Mouse (Mus musculus): ENCODE data around the gene Ctc1.
A peak's percentile ranks its signal among the peaks of the same experiment; 100 is the strongest.

Ctc1 gene

DNA sequence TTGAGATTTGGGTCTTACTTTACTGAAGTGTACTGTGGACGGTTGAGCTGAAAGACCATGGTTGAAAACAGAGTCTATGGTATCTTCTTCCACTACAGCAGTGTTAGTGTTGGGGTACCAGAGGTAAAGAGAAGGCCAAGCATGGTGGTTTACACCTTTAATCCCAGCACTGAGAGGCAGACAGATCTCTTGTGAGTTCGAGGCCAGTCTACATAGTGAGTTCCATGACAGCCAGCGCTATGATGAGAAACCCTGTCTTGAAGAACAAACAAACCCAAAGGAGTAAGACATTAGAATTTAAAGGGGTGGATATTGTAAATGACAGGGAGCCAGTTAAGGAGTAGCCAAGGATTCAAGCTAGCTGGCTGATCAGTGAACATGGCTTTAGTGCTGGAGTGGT lies 1.0 kb downstream of the Ctc1 start:
- peaks cover 31% of the 10 kb centered on the region for H3K36me3 ChIP-seq (ENCODE audit: insufficient read depth, low read length)
- peak overlapping the region; percentile 89 for H3K4me3 ChIP-seq (replicated peaks; ENCODE audit: low read length)
- H3K9me3 ChIP-seq (ENCODE audit: low read length): no peaks in the 10 kb centered on the region
- no peak for TF ChIP-seq POU5F1 (IDR thresholded peaks at IDR 0.05; ENCODE audit: borderline replicate concordance, low read length)
- no peak for TF ChIP-seq CTCF (conservative IDR thresholded peaks at IDR 0.05; ENCODE audit: low read length)
- TF ChIP-seq NANOG (IDR thresholded peaks at IDR 0.05; ENCODE audit: borderline replicate concordance, low read length): no peak
- no peaks in the 10 kb centered on the region for H3K27me3 ChIP-seq (ENCODE audit: insufficient read depth, low read length)
- H3K4me1 ChIP-seq (replicated peaks; ENCODE audit: low read depth, low read length): peaks cover 59% of the 10 kb centered on the region

DNA sequence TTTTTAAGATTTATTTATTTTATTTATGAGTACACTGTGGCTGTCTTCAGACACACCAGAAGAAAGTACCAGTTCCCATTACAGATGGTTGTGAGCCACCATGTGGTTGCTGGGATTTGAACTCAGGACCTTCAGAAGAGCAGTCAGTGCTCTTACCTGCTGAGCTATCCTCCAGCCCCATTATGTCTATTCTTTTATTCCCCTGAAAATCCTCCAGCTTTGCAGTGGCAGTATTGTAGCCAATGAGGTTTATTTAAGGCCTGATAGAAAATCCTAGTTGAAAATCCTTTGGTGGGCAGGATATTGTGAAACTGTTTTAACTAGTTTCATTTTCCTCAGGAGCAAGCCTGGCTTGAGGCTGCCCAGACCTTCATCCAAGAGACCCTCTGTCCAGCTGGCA lies 5.0 kb downstream of the Ctc1 start:
- peaks cover 70% of the 10 kb centered on the region for H3K36me3 ChIP-seq (ENCODE audit: insufficient read depth, low read length)
- H3K9me3 ChIP-seq (ENCODE audit: low read length): no peaks in the 10 kb centered on the region
- TF ChIP-seq CTCF (conservative IDR thresholded peaks at IDR 0.05; ENCODE audit: low read length) (no peak), POU5F1 (IDR thresholded peaks at IDR 0.05; ENCODE audit: borderline replicate concordance, low read length) (no peak), NANOG (IDR thresholded peaks at IDR 0.05; ENCODE audit: borderline replicate concordance, low read length) (no peak)
- no peaks in the 10 kb centered on the region for H3K27me3 ChIP-seq (ENCODE audit: insufficient read depth, low read length)
- no peak overlapping the region for H3K4me3 ChIP-seq (replicated peaks; ENCODE audit: low read length)
- H3K4me1 ChIP-seq (replicated peaks; ENCODE audit: low read depth, low read length): peaks cover 66% of the 10 kb centered on the region

DNA sequence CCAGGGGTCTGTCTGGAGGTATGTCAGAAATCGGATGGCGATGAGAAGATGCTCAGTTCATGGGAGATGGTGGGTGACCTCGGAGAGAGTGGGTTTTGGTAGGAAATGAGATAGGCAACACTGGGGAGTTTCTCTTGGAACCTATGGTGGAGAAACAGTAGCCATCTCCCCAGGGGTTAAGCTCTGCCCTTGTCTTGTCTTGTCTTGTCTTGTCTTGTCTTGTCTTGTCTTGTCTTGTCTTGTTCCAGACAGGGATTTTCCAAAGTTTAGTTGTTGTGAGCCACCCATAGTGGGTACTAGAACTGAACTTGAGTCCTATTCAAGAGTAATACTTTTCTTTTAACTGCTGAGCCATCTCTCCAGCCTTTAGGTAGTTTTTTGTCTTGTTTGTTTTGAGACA lies 10.9 kb downstream of the Ctc1 start:
- no peaks in the 10 kb centered on the region for H3K9me3 ChIP-seq (ENCODE audit: low read length)
- no peak for TF ChIP-seq NANOG (IDR thresholded peaks at IDR 0.05; ENCODE audit: borderline replicate concordance, low read length)
- TF ChIP-seq CTCF (conservative IDR thresholded peaks at IDR 0.05; ENCODE audit: low read length): no peak
- H3K27me3 ChIP-seq (ENCODE audit: insufficient read depth, low read length): no peaks in the 10 kb centered on the region
- peaks cover 62% of the 10 kb centered on the region for H3K4me1 ChIP-seq (replicated peaks; ENCODE audit: low read depth, low read length)
- H3K36me3 ChIP-seq (ENCODE audit: insufficient read depth, low read length): peaks cover 100% of the 10 kb centered on the region
- peak overlapping the region; percentile 30; the same call in 1 of the 2 replicates for H3K4me3 ChIP-seq (replicated peaks; ENCODE audit: low read length)

DNA sequence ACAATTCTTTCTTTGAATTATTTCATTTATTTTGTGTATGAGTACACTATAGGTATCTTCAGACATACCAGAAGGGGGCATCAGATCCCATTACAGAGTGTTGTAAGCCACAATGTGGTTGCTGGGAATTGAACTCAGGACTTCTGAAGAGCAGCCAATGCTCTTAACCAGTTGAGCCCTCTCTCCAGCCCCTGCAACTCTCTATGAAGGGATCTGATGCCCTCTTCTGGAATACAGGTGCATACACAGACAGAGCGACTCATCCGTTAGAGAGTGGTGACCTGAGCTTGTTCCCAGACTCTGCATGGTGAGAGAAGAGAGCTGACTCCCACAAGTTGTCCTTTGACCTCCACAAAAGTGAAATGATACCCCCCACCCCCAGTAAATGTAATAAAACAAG lies 13.1 kb downstream of the Ctc1 start:
- 0 out of 2 replicates have a peak, but pooled peaks have one; percentile 9 for TF ChIP-seq CTCF (conservative IDR thresholded peaks at IDR 0.05; ENCODE audit: low read length)
- TF ChIP-seq POU5F1 (IDR thresholded peaks at IDR 0.05; ENCODE audit: borderline replicate concordance, low read length): no peak
- TF ChIP-seq NANOG (IDR thresholded peaks at IDR 0.05; ENCODE audit: borderline replicate concordance, low read length): no peak
- H3K4me1 ChIP-seq (replicated peaks; ENCODE audit: low read depth, low read length): peaks cover 63% of the 10 kb centered on the region
- H3K36me3 ChIP-seq (ENCODE audit: insufficient read depth, low read length): peaks cover 100% of the 10 kb centered on the region
- no peaks in the 10 kb centered on the region for H3K9me3 ChIP-seq (ENCODE audit: low read length)
- no peaks in the 10 kb centered on the region for H3K27me3 ChIP-seq (ENCODE audit: insufficient read depth, low read length)
- no peak overlapping the region for H3K4me3 ChIP-seq (replicated peaks; ENCODE audit: low read length)

DNA sequence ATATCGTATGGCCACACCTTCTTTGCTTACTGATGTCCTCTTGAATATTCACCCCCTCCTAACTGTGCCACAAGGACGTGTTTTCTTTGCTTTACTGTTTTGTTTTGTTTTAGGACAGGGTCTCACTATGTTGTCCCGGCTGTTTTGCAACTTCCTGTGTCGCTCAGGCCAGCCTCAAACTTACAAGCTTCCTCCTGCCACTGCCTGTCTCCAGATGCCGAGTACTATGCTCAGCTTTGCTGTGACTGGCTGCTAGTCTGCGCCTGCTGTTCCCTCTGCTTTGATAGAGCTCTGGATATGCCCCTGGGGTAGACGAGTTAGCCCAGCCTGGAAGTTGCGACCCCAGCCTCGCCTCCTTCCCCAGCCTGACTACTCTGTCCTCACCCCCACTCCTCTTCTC lies 17.8 kb downstream of the Ctc1 start:
- Histone ChIP-seq H3K4me3 (replicated peaks; ENCODE audit: low read length) (no peak overlapping the region), H3K9me3 (ENCODE audit: low read length) (no peaks in the 10 kb centered on the region), H3K36me3 (ENCODE audit: insufficient read depth, low read length) (peaks cover 80% of the 10 kb centered on the region), H3K27me3 (ENCODE audit: insufficient read depth, low read length) (no peaks in the 10 kb centered on the region), H3K4me1 (replicated peaks; ENCODE audit: low read depth, low read length) (peaks cover 54% of the 10 kb centered on the region)
- no peak for TF ChIP-seq POU5F1 (IDR thresholded peaks at IDR 0.05; ENCODE audit: borderline replicate concordance, low read length)
- TF ChIP-seq NANOG (IDR thresholded peaks at IDR 0.05; ENCODE audit: borderline replicate concordance, low read length): no peak
- no peak for TF ChIP-seq CTCF (conservative IDR thresholded peaks at IDR 0.05; ENCODE audit: low read length)

DNA sequence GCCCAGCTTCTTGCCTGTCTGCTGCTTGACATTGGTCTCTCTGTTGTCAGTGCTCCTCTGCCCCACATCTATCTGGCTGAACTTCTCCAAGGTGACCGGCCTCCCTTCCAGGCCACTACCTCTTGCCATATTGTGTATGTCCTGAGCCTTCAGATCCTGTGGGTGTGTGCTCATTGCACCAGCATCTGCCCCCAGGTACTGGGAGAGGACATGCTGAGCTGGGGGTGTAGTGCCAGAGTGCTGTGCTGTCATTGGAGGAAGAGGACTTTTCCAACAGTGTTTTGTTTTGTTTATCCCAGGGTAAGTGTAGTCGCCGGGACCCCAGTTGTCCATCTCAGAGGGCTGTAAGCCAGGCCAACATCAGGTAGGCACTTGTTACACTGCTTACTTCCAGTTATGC lies 18.9 kb downstream of the Ctc1 start:
- peaks cover 61% of the 10 kb centered on the region for H3K4me1 ChIP-seq (replicated peaks; ENCODE audit: low read depth, low read length)
- 0 out of 2 replicates have a peak overlapping the region, but pooled peaks have one; percentile 2 for H3K4me3 ChIP-seq (replicated peaks; ENCODE audit: low read length)
- H3K27me3 ChIP-seq (ENCODE audit: insufficient read depth, low read length): no peaks in the 10 kb centered on the region
- H3K36me3 ChIP-seq (ENCODE audit: insufficient read depth, low read length): peaks cover 70% of the 10 kb centered on the region
- TF ChIP-seq POU5F1 (IDR thresholded peaks at IDR 0.05; ENCODE audit: borderline replicate concordance, low read length) (no peak), CTCF (conservative IDR thresholded peaks at IDR 0.05; ENCODE audit: low read length) (no peak), NANOG (IDR thresholded peaks at IDR 0.05; ENCODE audit: borderline replicate concordance, low read length) (no peak)
- no peaks in the 10 kb centered on the region for H3K9me3 ChIP-seq (ENCODE audit: low read length)

DNA sequence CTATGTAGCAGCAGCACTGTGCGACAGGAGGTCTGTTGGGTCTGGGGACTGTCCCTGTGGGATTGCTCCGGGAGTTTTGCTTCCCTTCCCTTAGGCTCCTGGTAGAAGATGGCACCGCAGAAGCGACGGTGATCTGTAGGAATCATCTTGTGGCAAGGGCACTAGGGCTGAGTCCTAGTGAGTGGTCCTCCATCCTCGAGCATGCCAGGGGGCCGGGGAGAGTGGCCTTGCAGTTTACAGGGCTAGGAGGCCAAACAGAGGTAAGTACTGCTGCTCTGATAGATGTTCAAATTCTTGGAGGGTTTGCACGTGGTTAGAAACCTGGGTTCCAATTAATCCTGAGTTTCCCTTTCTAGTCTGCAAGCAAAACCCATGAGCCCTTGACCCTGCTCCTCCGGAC lies 19.7 kb downstream of the Ctc1 start:
- no peaks in the 10 kb centered on the region for H3K27me3 ChIP-seq (ENCODE audit: insufficient read depth, low read length)
- peaks cover 58% of the 10 kb centered on the region for H3K4me1 ChIP-seq (replicated peaks; ENCODE audit: low read depth, low read length)
- H3K36me3 ChIP-seq (ENCODE audit: insufficient read depth, low read length): peaks cover 62% of the 10 kb centered on the region
- H3K4me3 ChIP-seq (replicated peaks; ENCODE audit: low read length): peak overlapping the region; percentile 89
- TF ChIP-seq NANOG (IDR thresholded peaks at IDR 0.05; ENCODE audit: borderline replicate concordance, low read length): no peak
- no peak for TF ChIP-seq CTCF (conservative IDR thresholded peaks at IDR 0.05; ENCODE audit: low read length)
- TF ChIP-seq POU5F1 (IDR thresholded peaks at IDR 0.05; ENCODE audit: borderline replicate concordance, low read length): no peak
- no peaks in the 10 kb centered on the region for H3K9me3 ChIP-seq (ENCODE audit: low read length)

DNA sequence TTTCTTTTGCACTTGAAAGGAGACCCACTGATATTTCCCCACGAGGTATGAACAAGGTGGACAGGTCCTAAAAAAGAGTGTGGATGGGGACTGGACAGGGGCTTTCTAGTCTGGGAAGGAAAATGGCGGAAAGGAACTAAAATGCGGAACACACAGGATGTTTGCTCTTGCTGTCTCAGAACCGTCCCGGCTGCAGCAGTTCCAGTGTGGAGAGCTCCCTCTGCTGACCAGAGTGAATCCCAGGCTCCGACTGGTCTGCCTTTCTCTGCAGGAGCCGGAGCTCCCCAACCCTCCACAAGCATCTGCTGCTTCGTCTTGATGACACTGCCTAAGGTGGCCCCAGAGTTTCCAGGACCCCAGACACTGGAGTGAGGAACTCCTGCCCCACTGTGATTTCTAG lies 20.1 kb downstream of the Ctc1 start:
- Histone ChIP-seq H3K4me1 (replicated peaks; ENCODE audit: low read depth, low read length) (peaks cover 58% of the 10 kb centered on the region), H3K4me3 (replicated peaks; ENCODE audit: low read length) (peak overlapping the region; percentile 89), H3K36me3 (ENCODE audit: insufficient read depth, low read length) (peaks cover 57% of the 10 kb centered on the region), H3K9me3 (ENCODE audit: low read length) (no peaks in the 10 kb centered on the region), H3K27me3 (ENCODE audit: insufficient read depth, low read length) (no peaks in the 10 kb centered on the region)
- no peak for TF ChIP-seq POU5F1 (IDR thresholded peaks at IDR 0.05; ENCODE audit: borderline replicate concordance, low read length)
- no peak for TF ChIP-seq NANOG (IDR thresholded peaks at IDR 0.05; ENCODE audit: borderline replicate concordance, low read length)
- peak; percentile 62 for TF ChIP-seq CTCF (conservative IDR thresholded peaks at IDR 0.05; ENCODE audit: low read length)

DNA sequence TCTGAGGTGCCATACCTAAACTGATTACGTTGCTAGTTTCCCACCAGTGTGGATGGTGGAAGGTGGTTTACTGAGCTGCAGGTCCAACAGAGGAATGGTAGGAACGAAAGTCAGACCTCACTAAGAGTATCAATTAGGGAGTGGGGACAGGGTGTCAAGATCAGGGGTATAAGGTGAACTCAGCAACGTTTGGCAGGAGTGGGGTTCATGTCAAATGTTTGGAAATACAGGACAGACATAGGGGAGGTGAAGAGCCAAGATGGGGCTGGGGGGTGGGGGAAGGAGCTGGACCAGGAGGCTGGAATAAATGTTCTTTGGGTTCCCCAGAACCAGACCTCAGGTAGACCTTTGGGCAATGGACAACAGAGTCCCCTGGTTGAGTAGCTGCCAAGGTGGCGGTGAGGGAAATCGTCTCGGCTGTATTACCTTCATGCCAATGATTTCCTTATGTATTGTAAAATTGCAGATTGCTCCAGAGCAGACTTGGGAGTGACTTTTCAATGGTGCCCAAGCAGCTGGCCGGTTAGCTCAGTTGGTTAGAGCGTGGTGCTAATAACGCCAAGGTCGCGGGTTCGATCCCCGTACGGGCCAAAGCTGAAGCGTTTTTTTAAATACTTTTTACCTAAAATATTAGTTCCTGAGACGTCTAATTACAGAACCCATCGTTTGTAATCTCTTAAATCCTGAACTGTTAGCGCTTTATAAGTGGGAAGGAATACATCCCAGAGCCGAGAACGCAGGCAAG lies 20.9 kb downstream of the Ctc1 start:
- Histone ChIP-seq H3K27me3 (ENCODE audit: insufficient read depth, low read length) (no peaks in the 10 kb centered on the region), H3K9me3 (ENCODE audit: low read length) (no peaks in the 10 kb centered on the region)
- TF ChIP-seq CTCF (conservative IDR thresholded peaks at IDR 0.05; ENCODE audit: low read length) (no peak), POU5F1 (IDR thresholded peaks at IDR 0.05; ENCODE audit: borderline replicate concordance, low read length) (no peak), NANOG (IDR thresholded peaks at IDR 0.05; ENCODE audit: borderline replicate concordance, low read length) (no peak)

More for the DNA sequence above, 20.9 kb downstream of the Ctc1 start:
- Histone ChIP-seq H3K36me3 (ENCODE audit: insufficient read depth, low read length) (peaks cover 49% of the 10 kb centered on the region), H3K4me1 (replicated peaks; ENCODE audit: low read depth, low read length) (peaks cover 58% of the 10 kb centered on the region), H3K4me3 (replicated peaks; ENCODE audit: low read length) (peak overlapping the region; percentile 89)

Measured in E14TG2a.4 (cell line).